Mouse (Mus musculus): Measurements from ENCODE around the gene Tmem151b. TPM values are rescaled to one million over a fixed set of nuclear protein-coding genes. Genes with fewer than 3 reads are reported as not detected.
A peak's percentile ranks its signal among the peaks of the same experiment; 100 is the strongest.

Gene Tmem151b
- polyA plus RNA-seq, 1 experiment from 2014 or later, result 29.3 TPM

DNA sequence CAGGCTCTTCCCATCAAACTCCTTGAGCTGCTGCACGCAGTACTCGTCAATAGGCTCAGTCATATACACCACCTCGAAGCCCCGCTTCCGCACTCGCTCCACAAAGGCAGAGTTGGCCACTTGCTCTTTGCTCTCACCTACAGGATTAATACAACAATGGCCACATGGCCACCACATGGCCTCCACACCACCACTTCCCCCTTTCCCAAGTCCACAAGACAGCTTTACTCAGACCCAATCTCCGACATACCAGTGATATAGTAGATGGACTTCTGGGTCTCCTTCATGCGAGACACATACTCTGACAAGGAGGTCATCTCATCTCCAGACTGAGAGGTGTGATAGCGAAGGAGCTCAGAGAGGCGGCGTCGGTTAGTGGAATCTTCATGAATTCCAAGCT, 19.5 kb upstream of the Tmem151b start:
- H3K27me3 ChIP-seq (replicated peaks; ENCODE audit: control insufficient read depth, insufficient read depth, low read length), result no peaks in the 10 kb centered on the region
- H3K4me3 ChIP-seq (ENCODE audit: low read length), result no peak overlapping the region
- H3K9ac ChIP-seq (ENCODE audit: low read depth, low read length), result no peak overlapping the region
- H3K27ac ChIP-seq (ENCODE audit: low read depth, low read length), result no peak overlapping the region
- no peak for ATAC-seq
- no peak overlapping the region for H3K4me2 ChIP-seq (ENCODE audit: low read length)
- WGBS, result 89% methylated on average over 12 of the region's 12 CpGs
- H3K9me3 ChIP-seq (ENCODE audit: control insufficient read depth, low read length), result no peaks in the 10 kb centered on the region
- peaks cover 43% of the 10 kb centered on the region for H3K36me3 ChIP-seq (ENCODE audit: control insufficient read depth, insufficient read depth, low read length)
- peaks cover 21% of the 10 kb centered on the region for H3K4me1 ChIP-seq (ENCODE audit: control insufficient read depth, insufficient read depth, low read depth, low read length)

DNA sequence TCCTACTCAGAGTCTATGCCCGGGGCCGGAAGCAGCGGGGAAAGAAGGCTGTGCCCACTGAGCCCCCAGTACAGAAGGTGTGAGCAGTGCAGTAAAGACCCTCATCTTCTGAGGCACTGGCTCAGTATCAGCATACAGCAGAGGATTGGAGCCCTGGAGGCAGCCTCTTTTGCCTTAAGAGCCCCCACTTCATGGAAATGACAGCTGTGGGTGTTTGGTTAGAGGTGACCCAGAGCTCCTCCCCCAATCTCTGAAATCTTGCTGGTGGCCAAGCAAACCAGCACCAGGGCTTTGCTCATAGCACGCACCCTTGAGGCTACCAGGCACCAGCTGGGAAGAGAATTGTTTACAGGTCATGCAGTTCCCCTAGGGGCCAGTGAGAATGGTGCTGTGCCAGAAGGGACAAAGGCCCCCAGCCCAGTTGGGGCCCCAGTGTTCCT, 17.7 kb upstream of the Tmem151b start:
- 0 out of 2 replicates have a peak, but pooled peaks have one; percentile 0 for ATAC-seq
- WGBS, result 30% methylated on average over 4 of the region's 4 CpGs
- Histone ChIP-seq H3K9me3 (ENCODE audit: control insufficient read depth, low read length) (no peaks in the 10 kb centered on the region), H3K36me3 (ENCODE audit: control insufficient read depth, insufficient read depth, low read length) (peaks cover 43% of the 10 kb centered on the region), H3K27me3 (replicated peaks; ENCODE audit: control insufficient read depth, insufficient read depth, low read length) (no peaks in the 10 kb centered on the region), H3K9ac (ENCODE audit: low read depth, low read length) (no peak overlapping the region), H3K4me2 (ENCODE audit: low read length) (no peak overlapping the region), H3K27ac (ENCODE audit: low read depth, low read length) (0 out of 2 replicates have a peak overlapping the region, but pooled peaks have one; percentile 16), H3K4me3 (ENCODE audit: low read length) (no peak overlapping the region), H3K4me1 (ENCODE audit: control insufficient read depth, insufficient read depth, low read depth, low read length) (peaks cover 21% of the 10 kb centered on the region)

DNA sequence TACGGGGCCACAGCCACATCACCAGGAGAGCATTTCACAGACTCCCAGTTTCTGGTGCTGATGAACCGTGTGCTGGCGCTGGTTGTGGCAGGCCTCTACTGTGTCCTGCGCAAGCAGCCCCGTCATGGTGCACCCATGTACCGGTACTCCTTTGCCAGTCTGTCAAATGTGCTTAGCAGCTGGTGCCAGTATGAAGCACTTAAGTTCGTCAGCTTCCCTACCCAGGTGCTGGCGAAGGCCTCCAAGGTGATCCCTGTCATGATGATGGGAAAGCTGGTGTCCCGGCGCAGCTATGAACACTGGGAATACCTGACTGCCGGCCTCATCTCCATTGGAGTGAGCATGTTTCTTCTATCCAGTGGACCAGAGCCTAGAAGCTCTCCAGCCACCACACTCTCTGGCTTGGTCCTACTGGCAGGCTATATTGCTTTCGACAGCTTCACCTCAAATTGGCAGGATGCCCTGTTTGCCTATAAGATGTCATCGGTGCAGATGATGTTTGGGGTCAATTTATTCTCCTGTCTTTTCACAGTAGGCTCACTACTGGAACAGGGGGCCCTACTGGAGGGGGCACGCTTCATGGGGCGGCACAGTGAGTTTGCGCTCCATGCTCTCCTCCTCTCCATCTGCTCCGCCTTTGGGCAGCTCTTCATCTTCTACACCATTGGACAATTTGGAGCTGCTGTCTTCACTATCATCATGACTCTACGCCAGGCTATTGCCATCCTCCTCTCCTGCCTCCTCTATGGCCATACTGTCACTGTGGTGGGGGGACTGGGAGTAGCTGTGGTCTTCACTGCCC, 17.1 kb upstream of the Tmem151b start:
- H3K4me3 ChIP-seq (ENCODE audit: low read length), result no peak overlapping the region
- peaks cover 43% of the 10 kb centered on the region for H3K36me3 ChIP-seq (ENCODE audit: control insufficient read depth, insufficient read depth, low read length)
- H3K4me2 ChIP-seq (ENCODE audit: low read length), result no peak overlapping the region
- no peaks in the 10 kb centered on the region for H3K9me3 ChIP-seq (ENCODE audit: control insufficient read depth, low read length)
- 59% methylated on average over 18 of the region's 18 CpGs for WGBS
- no peaks in the 10 kb centered on the region for H3K27me3 ChIP-seq (replicated peaks; ENCODE audit: control insufficient read depth, insufficient read depth, low read length)
- no peak overlapping the region for H3K9ac ChIP-seq (ENCODE audit: low read depth, low read length)
- H3K4me1 ChIP-seq (ENCODE audit: control insufficient read depth, insufficient read depth, low read depth, low read length), result peaks cover 17% of the 10 kb centered on the region
- ATAC-seq, result 0 out of 2 replicates have a peak, but pooled peaks have one; percentile 1
- peak overlapping the region; percentile 16; the same call in 1 of the 2 replicates for H3K27ac ChIP-seq (ENCODE audit: low read depth, low read length)

DNA sequence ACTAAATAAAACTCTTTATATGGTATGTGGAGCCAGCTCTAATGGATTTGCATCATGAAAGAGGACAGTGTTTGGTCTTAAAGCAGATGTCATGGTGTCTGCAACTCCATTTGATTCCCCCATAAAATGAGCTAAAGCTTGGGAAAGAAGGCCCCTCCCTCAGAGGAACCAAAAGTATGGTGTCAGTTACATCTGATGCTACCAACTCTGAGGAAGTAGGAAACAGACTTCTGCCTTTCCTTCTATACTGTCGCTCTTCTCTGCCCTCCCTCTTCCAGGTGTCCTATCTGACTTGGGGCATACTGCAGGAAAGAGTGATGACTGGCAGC, 16.5 kb upstream of the Tmem151b start:
- WGBS, result 88% methylated on average over 1 of the region's 1 CpGs
- no peak overlapping the region for H3K9ac ChIP-seq (ENCODE audit: low read depth, low read length)
- peaks cover 11% of the 10 kb centered on the region for H3K4me1 ChIP-seq (ENCODE audit: control insufficient read depth, insufficient read depth, low read depth, low read length)
- no peak overlapping the region for H3K4me2 ChIP-seq (ENCODE audit: low read length)
- H3K27ac ChIP-seq (ENCODE audit: low read depth, low read length), result no peak overlapping the region
- H3K9me3 ChIP-seq (ENCODE audit: control insufficient read depth, low read length), result no peaks in the 10 kb centered on the region
- H3K4me3 ChIP-seq (ENCODE audit: low read length), result no peak overlapping the region
- no peaks in the 10 kb centered on the region for H3K27me3 ChIP-seq (replicated peaks; ENCODE audit: control insufficient read depth, insufficient read depth, low read length)
- H3K36me3 ChIP-seq (ENCODE audit: control insufficient read depth, insufficient read depth, low read length), result peaks cover 40% of the 10 kb centered on the region
- ATAC-seq, result no peak

DNA sequence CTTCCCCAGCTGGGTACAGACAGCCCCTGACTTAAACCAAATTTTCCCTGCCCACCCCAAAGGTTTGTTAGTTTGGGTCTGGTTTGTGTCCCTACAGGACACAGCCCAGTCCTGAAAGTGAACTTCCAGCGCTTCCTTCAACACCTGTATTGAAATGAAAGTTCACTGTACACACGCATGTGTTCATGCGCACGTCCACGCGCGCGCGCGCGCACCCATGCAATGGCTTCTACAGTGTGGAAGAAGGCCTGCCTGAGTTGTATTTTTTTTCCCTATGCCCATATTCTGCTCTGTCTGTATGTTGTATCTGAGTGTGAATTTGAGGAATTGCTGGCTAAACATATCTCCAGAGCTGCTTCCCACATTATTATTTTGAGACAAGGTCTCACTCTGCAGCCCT, 15.6 kb upstream of the Tmem151b start:
- WGBS, result 93% methylated on average over 11 of the region's 11 CpGs
- Histone ChIP-seq H3K9me3 (ENCODE audit: control insufficient read depth, low read length) (no peaks in the 10 kb centered on the region), H3K4me2 (ENCODE audit: low read length) (peak overlapping the region; percentile 84), H3K36me3 (ENCODE audit: control insufficient read depth, insufficient read depth, low read length) (peaks cover 34% of the 10 kb centered on the region), H3K27ac (ENCODE audit: low read depth, low read length) (no peak overlapping the region), H3K4me3 (ENCODE audit: low read length) (peak overlapping the region; percentile 66), H3K4me1 (ENCODE audit: control insufficient read depth, insufficient read depth, low read depth, low read length) (peaks cover 10% of the 10 kb centered on the region), H3K9ac (ENCODE audit: low read depth, low read length) (peak overlapping the region; percentile 75), H3K27me3 (replicated peaks; ENCODE audit: control insufficient read depth, insufficient read depth, low read length) (no peaks in the 10 kb centered on the region)
- no peak for ATAC-seq

DNA sequence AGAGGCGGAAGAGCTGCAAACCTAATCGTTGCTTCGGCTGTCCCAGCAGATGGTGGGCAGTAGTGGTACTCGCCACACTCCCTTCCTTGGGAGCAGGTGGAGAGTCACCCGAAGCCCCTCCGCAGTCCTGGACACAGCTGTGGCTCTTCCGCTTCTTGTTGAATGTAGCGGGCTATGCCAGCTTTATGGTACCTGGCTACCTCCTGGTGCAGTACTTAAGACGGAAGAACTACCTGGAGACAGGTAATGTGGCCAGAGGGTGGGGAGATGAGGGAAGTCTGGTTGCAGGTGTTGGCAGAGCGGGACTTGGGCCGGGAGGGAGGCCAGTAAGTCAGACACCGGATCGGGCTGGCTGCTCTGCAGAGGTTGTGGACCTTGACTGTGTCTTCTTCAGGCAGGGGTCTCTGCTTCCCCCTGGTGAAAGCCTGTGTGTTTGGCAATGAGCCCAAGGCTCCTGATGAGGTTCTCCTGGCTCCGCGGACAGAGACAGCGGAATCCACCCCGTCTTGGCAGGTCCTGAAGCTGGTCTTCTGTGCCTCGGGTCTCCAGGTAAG, 15.1 kb upstream of the Tmem151b start:
- Histone ChIP-seq H3K4me3 (ENCODE audit: low read length) (peak overlapping the region; percentile 66), H3K36me3 (ENCODE audit: control insufficient read depth, insufficient read depth, low read length) (peaks cover 29% of the 10 kb centered on the region), H3K4me2 (ENCODE audit: low read length) (peak overlapping the region; percentile 84), H3K4me1 (ENCODE audit: control insufficient read depth, insufficient read depth, low read depth, low read length) (peaks cover 10% of the 10 kb centered on the region), H3K27me3 (replicated peaks; ENCODE audit: control insufficient read depth, insufficient read depth, low read length) (no peaks in the 10 kb centered on the region), H3K9me3 (ENCODE audit: control insufficient read depth, low read length) (no peaks in the 10 kb centered on the region), H3K9ac (ENCODE audit: low read depth, low read length) (peak overlapping the region; percentile 75), H3K27ac (ENCODE audit: low read depth, low read length) (peak overlapping the region; percentile 85)
- 7% methylated on average over 18 of the region's 18 CpGs for WGBS
- peak; percentile 0; the same call in 1 of the 2 replicates for ATAC-seq

DNA sequence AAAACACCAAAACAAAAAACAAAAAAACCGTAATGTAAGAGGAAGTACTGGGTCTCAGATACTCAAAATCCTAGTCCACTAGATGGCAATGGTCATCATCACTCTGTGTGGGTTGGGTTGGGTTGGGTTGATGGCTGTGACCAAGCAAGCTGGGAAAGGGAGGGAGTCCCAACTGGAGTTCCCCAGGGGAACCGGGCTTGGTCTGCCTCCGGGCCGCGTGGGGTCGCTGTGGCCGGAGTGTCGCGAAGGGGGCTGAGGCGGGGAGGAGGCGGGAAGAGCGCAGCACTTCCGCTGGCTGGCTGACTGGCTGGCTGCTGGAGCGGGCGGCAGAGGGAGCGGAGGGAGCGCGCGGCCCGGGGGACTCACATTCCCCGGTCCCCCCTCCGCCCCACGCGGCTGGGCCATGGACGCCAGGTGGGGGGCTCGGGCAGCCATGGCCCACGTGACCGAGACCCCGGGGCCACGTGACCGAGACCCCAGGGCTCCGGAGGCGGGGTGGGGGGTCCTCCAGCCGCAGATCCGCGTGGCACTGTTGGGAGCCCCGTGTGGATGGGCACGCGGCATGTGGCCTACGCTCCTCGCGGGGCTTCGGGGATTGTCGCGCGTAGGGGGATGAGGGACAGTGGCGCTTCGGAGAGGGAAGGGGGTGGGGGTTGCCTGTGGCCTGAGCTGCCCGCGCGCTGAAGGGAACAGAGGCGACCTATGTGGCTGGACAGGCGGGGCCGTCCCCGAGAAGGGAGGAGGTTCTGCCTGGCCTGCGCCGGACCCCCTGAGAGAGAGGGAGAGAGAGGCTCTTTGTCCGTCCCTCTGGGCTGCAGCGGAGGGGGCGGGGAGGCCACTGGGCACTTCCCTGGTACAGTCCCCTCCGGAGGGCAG, 14.4 kb upstream of the Tmem151b start, which contains the start of gene Slc35b2:
TSS of gene Slc35b2 (plus strand) at position 220 of the 876 bp plus-strand sequence.
- Histone ChIP-seq H3K9me3 (ENCODE audit: control insufficient read depth, low read length) (no peaks in the 10 kb centered on the region), H3K9ac (ENCODE audit: low read depth, low read length) (peak within 1 kb of the TSS; percentile 75), H3K27ac (ENCODE audit: low read depth, low read length) (peak within 1 kb of the TSS; percentile 85), H3K4me3 (ENCODE audit: low read length) (peak within 1 kb of the TSS; percentile 66), H3K4me1 (ENCODE audit: control insufficient read depth, insufficient read depth, low read depth, low read length) (peaks cover 10% of the 10 kb centered on the region), H3K36me3 (ENCODE audit: control insufficient read depth, insufficient read depth, low read length) (peaks cover 22% of the 10 kb centered on the region), H3K4me2 (ENCODE audit: low read length) (peak within 1 kb of the TSS; percentile 84), H3K27me3 (replicated peaks; ENCODE audit: control insufficient read depth, insufficient read depth, low read length) (no peaks in the 10 kb centered on the region)
- peak; percentile 89 for ATAC-seq
- under 1% methylated on average over 47 of the region's 61 CpGs for WGBS

DNA sequence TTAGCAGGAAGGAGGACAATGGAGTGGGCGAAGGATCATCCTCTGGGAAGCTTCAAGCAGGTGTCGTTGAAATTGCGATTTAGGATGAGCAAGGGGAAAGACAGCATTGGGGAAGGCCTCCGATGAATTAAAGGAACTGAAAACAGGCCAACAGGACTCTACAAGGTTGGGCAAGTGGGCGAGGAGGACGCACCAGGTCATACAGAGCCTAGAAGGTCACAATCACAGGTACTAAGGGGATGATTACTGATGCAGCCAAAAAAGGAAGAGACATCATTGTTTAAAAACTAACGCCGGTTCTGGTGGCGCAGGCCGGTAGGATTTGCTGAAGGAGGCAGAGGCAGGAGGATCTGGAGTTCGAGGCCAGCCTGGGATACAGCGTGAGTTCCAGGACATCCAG, 13.7 kb upstream of the Tmem151b start:
- H3K9me3 ChIP-seq (ENCODE audit: control insufficient read depth, low read length), result no peaks in the 10 kb centered on the region
- ATAC-seq, result no peak
- WGBS, result 80% methylated on average over 12 of the region's 12 CpGs
- peaks cover 10% of the 10 kb centered on the region for H3K4me1 ChIP-seq (ENCODE audit: control insufficient read depth, insufficient read depth, low read depth, low read length)
- no peaks in the 10 kb centered on the region for H3K27me3 ChIP-seq (replicated peaks; ENCODE audit: control insufficient read depth, insufficient read depth, low read length)
- H3K4me2 ChIP-seq (ENCODE audit: low read length), result no peak overlapping the region; the same call in 1 of the 2 replicates
- no peak overlapping the region for H3K9ac ChIP-seq (ENCODE audit: low read depth, low read length)
- H3K27ac ChIP-seq (ENCODE audit: low read depth, low read length), result no peak overlapping the region
- peaks cover 15% of the 10 kb centered on the region for H3K36me3 ChIP-seq (ENCODE audit: control insufficient read depth, insufficient read depth, low read length)
- H3K4me3 ChIP-seq (ENCODE audit: low read length), result no peak overlapping the region

Data from hindbrain, embryonic 16.5 days (tissue).